Mouse (Mus musculus): ENCODE measurements at regions not wholly inside any gene's neighbourhood (a gene's known extent, or its start where the extent isn't known, plus 50 kb on each side); places are given as distances from the start of the nearest gene placed in this dataset.

- Histone ChIP-seq H3K4me1 (peaks cover 19% of the 10 kb centered on the region), H3K9me3 (replicated peaks) (no peaks in the 10 kb centered on the region), H3K4me3 (replicated peaks) (no peak overlapping the region), H3K4me2 (no peak overlapping the region), H3K9ac (replicated peaks) (no peak overlapping the region), H3K36me3 (no peaks in the 10 kb centered on the region), H3K27ac (replicated peaks) (peak overlapping the region; percentile 13; the same call in 1 of the 2 replicates), H3K27me3 (replicated peaks) (no peaks in the 10 kb centered on the region)
- no peak for ATAC-seq (ENCODE audit: low FRiP score)
- whole genome bisulfite sequencing = 53% methylated on average over 22 of the region's 22 CpGs
Observed at GRCm38 (mm10) chr10:111654364-111655226, 148.5 kb downstream of the Phlda1 start.

DNA sequence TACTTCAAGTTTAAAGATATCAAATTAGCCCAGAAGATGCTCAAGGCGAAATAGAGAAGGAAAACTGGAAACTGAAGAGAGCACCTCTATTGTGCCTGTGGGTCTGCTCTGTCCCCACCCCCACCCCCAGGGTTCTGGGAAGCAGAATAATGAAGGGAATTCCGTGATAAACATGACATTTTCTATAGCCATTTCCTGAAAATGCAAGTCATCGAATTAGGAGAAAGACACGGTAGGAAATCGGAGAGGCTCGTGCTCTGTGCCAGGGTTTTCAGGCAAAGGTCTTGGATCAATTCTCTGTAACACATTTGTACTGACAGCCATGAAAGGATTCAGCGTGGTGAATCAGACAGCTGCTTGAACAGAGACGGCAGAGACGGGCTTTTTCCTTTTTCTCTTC lies 152.7 kb downstream of the Phlda1 start:
- WGBS = 17% methylated on average over 9 of the region's 9 CpGs
- H3K4me1 ChIP-seq = peaks cover 19% of the 10 kb centered on the region
- no peak overlapping the region for H3K4me3 ChIP-seq (replicated peaks)
- H3K4me2 ChIP-seq = peak overlapping the region; percentile 36; the same call in 1 of the 2 replicates
- H3K27me3 ChIP-seq (replicated peaks) = no peaks in the 10 kb centered on the region
- no peak for ATAC-seq (ENCODE audit: low FRiP score)
- H3K9me3 ChIP-seq (replicated peaks) = no peaks in the 10 kb centered on the region
- no peak overlapping the region for H3K9ac ChIP-seq (replicated peaks)
- no peaks in the 10 kb centered on the region for H3K36me3 ChIP-seq
- H3K27ac ChIP-seq (replicated peaks) = no peak overlapping the region

- Histone ChIP-seq H3K4me3 (replicated peaks) (no peak overlapping the region), H3K9ac (replicated peaks) (no peak overlapping the region), H3K36me3 (no peaks in the 10 kb centered on the region), H3K4me1 (peaks cover 10% of the 10 kb centered on the region), H3K27me3 (replicated peaks) (no peaks in the 10 kb centered on the region), H3K9me3 (replicated peaks) (no peaks in the 10 kb centered on the region), H3K27ac (replicated peaks) (no peak overlapping the region), H3K4me2 (no peak overlapping the region)
- ATAC-seq (ENCODE audit: low FRiP score) = no peak
- 91% methylated on average over 1 of the region's 1 CpGs for WGBS
Observed at GRCm38 (mm10) chr10:111662665-111663064, 156.6 kb downstream of the Phlda1 start.

- Histone ChIP-seq H3K27ac (replicated peaks) (no peak overlapping the region), H3K9ac (replicated peaks) (no peak overlapping the region), H3K4me2 (no peak overlapping the region), H3K9me3 (replicated peaks) (no peaks in the 10 kb centered on the region), H3K4me3 (replicated peaks) (no peak overlapping the region), H3K36me3 (no peaks in the 10 kb centered on the region), H3K4me1 (no peaks in the 10 kb centered on the region), H3K27me3 (replicated peaks) (no peaks in the 10 kb centered on the region)
- 77% methylated on average over 14 of the region's 14 CpGs for WGBS
- ATAC-seq (ENCODE audit: low FRiP score) = no peak
Observed at GRCm38 (mm10) chr10:111665834-111666233, 159.7 kb downstream of the Phlda1 start.

- no peaks in the 10 kb centered on the region for H3K36me3 ChIP-seq
- no peak overlapping the region for H3K9ac ChIP-seq (replicated peaks)
- no peak overlapping the region for H3K4me2 ChIP-seq
- H3K27me3 ChIP-seq (replicated peaks) = no peaks in the 10 kb centered on the region
- WGBS = 92% methylated on average over 13 of the region's 13 CpGs
- no peaks in the 10 kb centered on the region for H3K9me3 ChIP-seq (replicated peaks)
- H3K27ac ChIP-seq (replicated peaks) = no peak overlapping the region
- no peak for ATAC-seq (ENCODE audit: low FRiP score)
- no peak overlapping the region for H3K4me3 ChIP-seq (replicated peaks)
- no peaks in the 10 kb centered on the region for H3K4me1 ChIP-seq
Observed at GRCm38 (mm10) chr10:111666963-111667362, 160.9 kb downstream of the Phlda1 start.

GRCm38 (mm10) chr10:111668639-111669038 lies 162.6 kb downstream of the Phlda1 start:
- no peaks in the 10 kb centered on the region for H3K27me3 ChIP-seq (replicated peaks)
- no peaks in the 10 kb centered on the region for H3K36me3 ChIP-seq
- no peak overlapping the region for H3K4me3 ChIP-seq (replicated peaks)
- no peak for ATAC-seq (ENCODE audit: low FRiP score)
- WGBS = 94% methylated on average over 1 of the region's 1 CpGs
- no peak overlapping the region for H3K4me2 ChIP-seq
- H3K27ac ChIP-seq (replicated peaks) = no peak overlapping the region
- H3K9ac ChIP-seq (replicated peaks) = no peak overlapping the region
- H3K4me1 ChIP-seq = no peaks in the 10 kb centered on the region
- no peaks in the 10 kb centered on the region for H3K9me3 ChIP-seq (replicated peaks)

GRCm38 (mm10) chr10:111669658-111670057 lies 163.6 kb downstream of the Phlda1 start:
- Histone ChIP-seq H3K27me3 (replicated peaks) (no peaks in the 10 kb centered on the region), H3K9me3 (replicated peaks) (no peaks in the 10 kb centered on the region), H3K4me1 (no peaks in the 10 kb centered on the region), H3K4me2 (no peak overlapping the region), H3K27ac (replicated peaks) (no peak overlapping the region), H3K36me3 (no peaks in the 10 kb centered on the region), H3K9ac (replicated peaks) (no peak overlapping the region), H3K4me3 (replicated peaks) (no peak overlapping the region)
- WGBS = 39% methylated on average over 6 of the region's 6 CpGs
- ATAC-seq (ENCODE audit: low FRiP score) = no peak

GRCm38 (mm10) chr10:111670666-111671065 lies 164.6 kb downstream of the Phlda1 start:
- Histone ChIP-seq H3K36me3 (no peaks in the 10 kb centered on the region), H3K9me3 (replicated peaks) (no peaks in the 10 kb centered on the region), H3K4me1 (no peaks in the 10 kb centered on the region), H3K27me3 (replicated peaks) (no peaks in the 10 kb centered on the region), H3K4me3 (replicated peaks) (no peak overlapping the region), H3K4me2 (no peak overlapping the region), H3K9ac (replicated peaks) (no peak overlapping the region), H3K27ac (replicated peaks) (no peak overlapping the region)
- no peak for ATAC-seq (ENCODE audit: low FRiP score)
- WGBS = 90% methylated on average over 14 of the region's 14 CpGs

DNA sequence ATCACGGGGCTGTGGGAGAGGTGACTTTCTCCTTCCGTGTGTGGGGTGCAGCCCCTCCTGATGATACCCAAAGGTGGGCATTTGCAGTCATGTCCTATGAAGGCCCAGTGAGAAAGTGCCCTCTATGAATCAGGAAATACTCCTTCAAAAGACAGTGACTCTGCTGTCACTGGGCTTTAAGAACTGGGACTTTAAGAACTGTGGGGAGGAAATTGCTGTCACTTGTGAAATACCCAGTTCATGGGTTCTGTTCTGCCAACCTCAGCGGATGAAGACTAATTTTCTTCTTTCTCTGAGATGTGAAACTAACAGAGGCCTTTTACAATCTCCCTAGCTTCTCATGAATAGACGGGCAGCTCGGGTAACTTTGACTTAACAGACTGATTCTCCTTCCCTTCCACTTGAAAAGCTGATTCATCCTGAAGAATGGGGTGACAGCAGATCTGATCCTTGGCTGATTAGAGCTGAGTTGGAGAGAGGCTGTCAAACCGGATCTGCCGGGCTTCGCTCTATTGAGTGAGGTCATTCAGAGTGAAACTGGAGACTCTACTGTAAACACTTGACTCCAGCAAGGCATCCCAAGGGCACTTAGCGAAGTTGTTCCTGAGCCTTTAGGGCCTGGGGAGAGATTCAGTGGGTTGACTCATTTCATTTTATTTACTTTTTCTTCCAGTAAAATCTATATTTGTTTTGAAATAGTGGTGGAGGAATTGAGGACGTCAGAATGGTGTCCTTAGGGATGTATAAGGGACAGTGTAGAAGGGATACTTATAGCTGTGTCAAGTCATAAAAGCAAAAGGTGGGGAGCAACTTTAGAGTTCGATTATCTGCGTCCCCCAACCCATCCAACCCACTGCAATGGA lies 166.6 kb downstream of the Phlda1 start:
- no peak for ATAC-seq (ENCODE audit: low FRiP score)
- Histone ChIP-seq H3K27me3 (replicated peaks) (no peaks in the 10 kb centered on the region), H3K36me3 (no peaks in the 10 kb centered on the region), H3K9ac (replicated peaks) (no peak overlapping the region), H3K4me3 (replicated peaks) (no peak overlapping the region), H3K4me2 (no peak overlapping the region), H3K27ac (replicated peaks) (no peak overlapping the region), H3K4me1 (no peaks in the 10 kb centered on the region), H3K9me3 (replicated peaks) (no peaks in the 10 kb centered on the region)
- WGBS = 57% methylated on average over 12 of the region's 12 CpGs

GRCm38 (mm10) chr10:111673317-111673610 lies 167.2 kb downstream of the Phlda1 start:
- Histone ChIP-seq H3K27me3 (replicated peaks) (no peaks in the 10 kb centered on the region), H3K9me3 (replicated peaks) (no peaks in the 10 kb centered on the region), H3K36me3 (no peaks in the 10 kb centered on the region), H3K27ac (replicated peaks) (no peak overlapping the region), H3K4me3 (replicated peaks) (no peak overlapping the region), H3K4me1 (no peaks in the 10 kb centered on the region), H3K4me2 (no peak overlapping the region), H3K9ac (replicated peaks) (no peak overlapping the region)
- no peak for ATAC-seq (ENCODE audit: low FRiP score)

DNA sequence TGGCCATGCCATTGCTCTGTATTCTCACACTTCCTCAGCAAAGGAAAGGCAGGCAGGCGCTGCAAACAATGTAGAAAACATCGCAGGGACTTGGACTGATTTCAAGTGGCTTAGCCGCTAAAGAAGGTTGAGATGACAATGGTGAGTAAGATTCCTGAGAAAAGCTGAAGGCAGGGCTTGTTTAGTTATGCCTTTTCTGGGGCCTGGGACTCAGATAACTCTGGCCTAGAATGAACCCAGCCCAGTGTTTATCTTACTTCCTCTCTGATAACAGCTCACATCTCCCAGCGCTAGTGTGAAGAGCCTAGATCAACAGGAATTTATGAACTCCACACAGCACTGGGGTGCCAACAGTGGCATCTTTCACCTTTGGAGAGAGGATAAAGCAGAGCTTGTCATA lies 170.2 kb downstream of the Phlda1 start:
- H3K9ac ChIP-seq (replicated peaks) = no peak overlapping the region
- no peak overlapping the region for H3K4me3 ChIP-seq (replicated peaks)
- no peaks in the 10 kb centered on the region for H3K36me3 ChIP-seq
- H3K4me2 ChIP-seq = no peak overlapping the region
- H3K27ac ChIP-seq (replicated peaks) = no peak overlapping the region
- no peaks in the 10 kb centered on the region for H3K9me3 ChIP-seq (replicated peaks)
- no peaks in the 10 kb centered on the region for H3K4me1 ChIP-seq
- 69% methylated on average over 4 of the region's 4 CpGs for WGBS
- H3K27me3 ChIP-seq (replicated peaks) = no peaks in the 10 kb centered on the region
- ATAC-seq (ENCODE audit: low FRiP score) = no peak

DNA sequence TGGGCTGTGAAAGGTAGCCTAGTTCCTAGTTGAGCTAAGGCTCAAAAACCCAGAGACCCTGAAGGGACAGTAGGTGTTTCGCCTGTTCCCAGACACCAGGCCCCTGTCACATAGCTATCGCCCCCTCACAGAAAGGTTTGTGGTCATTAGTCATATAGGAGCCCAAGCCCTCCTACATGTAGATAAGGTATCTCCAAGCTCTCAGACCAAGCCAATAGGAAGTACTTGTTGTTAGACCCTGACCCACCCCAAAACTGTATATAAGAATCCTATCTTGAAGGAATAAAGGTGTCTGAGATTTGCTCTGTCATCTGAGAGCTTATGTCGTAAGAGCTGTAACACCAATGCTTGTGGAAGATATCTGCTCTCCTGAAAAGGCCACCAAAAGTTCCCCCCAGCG lies 174.8 kb downstream of the Phlda1 start:
- Histone ChIP-seq H3K27me3 (replicated peaks) (no peaks in the 10 kb centered on the region), H3K4me3 (replicated peaks) (no peak overlapping the region), H3K4me2 (no peak overlapping the region), H3K4me1 (no peaks in the 10 kb centered on the region), H3K9me3 (replicated peaks) (no peaks in the 10 kb centered on the region), H3K36me3 (no peaks in the 10 kb centered on the region), H3K9ac (replicated peaks) (no peak overlapping the region), H3K27ac (replicated peaks) (no peak overlapping the region)
- ATAC-seq (ENCODE audit: low FRiP score) = no peak
- 94% methylated on average over 4 of the region's 4 CpGs for WGBS

Measured in neural tube, embryonic 15.5 days (tissue).